Mouse (Mus musculus): ENCODE results near the gene Gm21969. TPM values are rescaled to one million over a fixed set of nuclear protein-coding genes. Genes with fewer than 3 reads are reported as not detected.
A peak's percentile ranks its signal among the peaks of the same experiment; 100 is the strongest.

Gm21969 gene
- polyA plus RNA-seq, 1 experiment, result not detected

DNA sequence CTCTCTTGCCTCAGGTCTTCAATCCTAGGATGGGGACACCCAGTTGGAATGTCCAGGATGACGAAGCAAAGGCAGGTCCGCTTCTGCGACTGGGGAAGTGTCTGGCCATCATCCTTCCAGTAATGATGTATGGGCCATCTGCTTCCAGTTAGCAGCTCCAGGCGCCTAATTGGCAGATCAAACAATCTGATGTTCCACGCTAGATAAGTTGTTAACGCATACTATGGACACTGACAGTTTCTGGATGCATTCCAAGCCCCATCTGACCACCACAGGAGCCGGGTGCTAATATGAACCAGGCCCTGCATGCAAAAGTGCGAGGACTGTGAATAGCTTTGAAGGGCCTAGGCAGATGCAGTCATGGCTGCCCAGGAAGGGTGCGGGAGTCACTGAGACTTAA, 72.7 kb downstream of the Gm21969 start:
- no peaks in the 10 kb centered on the region for H3K36me3 ChIP-seq (ENCODE audit: control insufficient read depth, insufficient read depth, low read length)
- no peak overlapping the region for H3K4me3 ChIP-seq (ENCODE audit: low read depth, low read length)
- no peaks in the 10 kb centered on the region; the same call in 1 of the 2 replicates for H3K27me3 ChIP-seq (ENCODE audit: control insufficient read depth, insufficient read depth, low read length)
- TF ChIP-seq POLR2A (IDR thresholded peaks at IDR 0.05; ENCODE audit: low read depth, low read length), result no peak
- no peak for TF ChIP-seq CTCF (IDR thresholded peaks at IDR 0.05; ENCODE audit: extremely low read depth, insufficient read length, insufficient replicate concordance, low read depth, low read length)
- WGBS, result 64% methylated on average over 9 of the region's 9 CpGs
- no peak overlapping the region for H3K27ac ChIP-seq (ENCODE audit: insufficient read depth, low read depth, low read length)
- H3K4me1 ChIP-seq (ENCODE audit: control insufficient read depth, insufficient read depth, insufficient read length, low read length), result no peaks in the 10 kb centered on the region

DNA sequence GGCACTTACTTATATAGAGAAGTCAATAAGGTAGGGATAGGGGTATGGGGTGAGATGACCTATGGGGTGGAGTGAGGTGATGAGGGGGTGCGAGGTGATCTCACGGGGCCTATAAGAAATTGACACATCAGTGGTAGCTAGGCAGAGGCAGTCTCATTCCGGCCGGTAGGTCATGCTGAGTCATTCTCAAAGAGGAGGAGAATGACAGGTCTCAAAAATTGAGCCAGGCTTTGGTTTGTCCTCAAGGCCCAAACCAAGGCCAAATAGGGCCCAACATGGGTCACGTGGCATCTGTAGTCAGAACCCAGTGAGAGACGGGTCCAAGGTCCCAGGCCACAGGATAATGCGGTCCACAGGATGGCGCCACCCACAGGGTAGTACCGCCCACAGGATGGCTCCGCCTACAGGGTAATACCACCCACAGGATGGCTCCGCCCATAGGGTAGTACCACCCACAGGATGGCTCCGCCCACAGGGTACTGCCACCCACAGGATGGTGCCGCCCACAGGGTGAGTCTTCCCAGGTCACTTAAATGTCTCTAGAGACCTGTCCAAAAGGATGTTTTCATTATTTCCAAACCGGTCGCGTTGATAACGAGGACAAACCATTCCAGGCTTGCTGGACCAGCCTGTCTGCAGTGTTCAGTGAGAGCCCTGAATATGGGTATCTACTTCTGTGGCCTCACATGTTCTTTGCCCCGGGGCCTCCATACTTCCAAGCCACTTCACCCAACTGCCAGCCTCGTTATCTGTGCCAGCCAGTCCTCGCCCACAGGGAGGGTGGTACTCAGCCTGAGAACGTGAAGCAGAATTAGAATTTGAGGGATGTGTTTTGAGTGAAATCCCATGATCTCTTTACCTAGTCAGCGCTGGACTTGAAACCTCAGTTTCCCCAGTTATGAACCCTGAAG, 81.0 kb downstream of the Gm21969 start:
- no peaks in the 10 kb centered on the region for H3K27me3 ChIP-seq (ENCODE audit: control insufficient read depth, insufficient read depth, low read length)
- H3K27ac ChIP-seq (ENCODE audit: insufficient read depth, low read depth, low read length), result no peak overlapping the region
- no peak overlapping the region for H3K4me3 ChIP-seq (ENCODE audit: low read depth, low read length)
- TF ChIP-seq CTCF (IDR thresholded peaks at IDR 0.05; ENCODE audit: extremely low read depth, insufficient read length, insufficient replicate concordance, low read depth, low read length) (no peak), POLR2A (IDR thresholded peaks at IDR 0.05; ENCODE audit: low read depth, low read length) (no peak)
- H3K4me1 ChIP-seq (ENCODE audit: control insufficient read depth, insufficient read depth, insufficient read length, low read length), result no peaks in the 10 kb centered on the region
- 72% methylated on average over 22 of the region's 22 CpGs for WGBS
- H3K36me3 ChIP-seq (ENCODE audit: control insufficient read depth, insufficient read depth, low read length), result no peaks in the 10 kb centered on the region

DNA sequence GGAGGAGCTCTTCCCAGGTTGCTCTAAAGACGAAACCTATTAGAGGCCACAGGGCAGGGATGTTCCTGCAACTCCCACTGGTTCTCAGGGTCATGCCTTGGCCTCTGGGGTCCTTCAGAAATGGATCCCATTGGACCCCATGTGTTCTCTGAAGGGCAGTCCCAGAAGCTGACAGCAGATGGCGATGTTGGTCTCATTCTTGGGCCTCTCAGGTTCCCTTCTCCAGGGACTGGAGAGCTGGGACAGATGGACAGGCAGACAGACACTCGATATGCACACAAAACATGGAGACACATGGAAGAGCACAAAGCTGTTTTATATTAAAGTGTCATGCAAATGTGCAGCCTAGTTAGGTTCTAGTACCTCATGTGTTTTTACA, 81.6 kb downstream of the Gm21969 start:
- TF ChIP-seq CTCF (IDR thresholded peaks at IDR 0.05; ENCODE audit: extremely low read depth, insufficient read length, insufficient replicate concordance, low read depth, low read length), result peak; percentile 64; the same call in 1 of the 2 replicates
- TF ChIP-seq POLR2A (IDR thresholded peaks at IDR 0.05; ENCODE audit: low read depth, low read length), result no peak
- no peaks in the 10 kb centered on the region for H3K27me3 ChIP-seq (ENCODE audit: control insufficient read depth, insufficient read depth, low read length)
- 11% methylated on average over 3 of the region's 3 CpGs for WGBS
- no peak overlapping the region for H3K27ac ChIP-seq (ENCODE audit: insufficient read depth, low read depth, low read length)
- H3K36me3 ChIP-seq (ENCODE audit: control insufficient read depth, insufficient read depth, low read length), result no peaks in the 10 kb centered on the region
- H3K4me3 ChIP-seq (ENCODE audit: low read depth, low read length), result no peak overlapping the region
- H3K4me1 ChIP-seq (ENCODE audit: control insufficient read depth, insufficient read depth, insufficient read length, low read length), result no peaks in the 10 kb centered on the region

DNA sequence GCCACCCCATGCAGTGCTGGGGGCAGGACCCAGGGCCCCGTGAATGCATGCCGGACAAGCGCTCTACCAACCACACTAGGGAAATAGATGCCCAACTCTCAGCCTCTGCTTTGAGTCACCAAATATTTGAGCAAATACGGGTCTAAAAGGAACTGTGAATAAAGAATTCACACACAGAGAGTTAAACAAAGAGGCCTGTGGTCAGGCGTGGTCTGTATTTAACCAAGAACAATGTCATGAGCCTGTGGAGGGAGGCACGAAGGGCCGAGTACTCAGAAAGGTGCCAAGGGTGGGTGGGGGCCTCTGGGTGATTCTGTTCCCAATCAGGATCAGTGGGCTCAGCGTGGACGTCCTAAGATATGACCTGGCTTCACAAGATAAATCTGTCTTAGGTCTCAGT, 85.1 kb downstream of the Gm21969 start:
- H3K27ac ChIP-seq (ENCODE audit: insufficient read depth, low read depth, low read length), result no peak overlapping the region
- WGBS, result 63% methylated on average over 9 of the region's 9 CpGs
- TF ChIP-seq CTCF (IDR thresholded peaks at IDR 0.05; ENCODE audit: extremely low read depth, insufficient read length, insufficient replicate concordance, low read depth, low read length) (no peak), POLR2A (IDR thresholded peaks at IDR 0.05; ENCODE audit: low read depth, low read length) (no peak)
- no peaks in the 10 kb centered on the region for H3K27me3 ChIP-seq (ENCODE audit: control insufficient read depth, insufficient read depth, low read length)
- no peaks in the 10 kb centered on the region for H3K36me3 ChIP-seq (ENCODE audit: control insufficient read depth, insufficient read depth, low read length)
- H3K4me3 ChIP-seq (ENCODE audit: low read depth, low read length), result no peak overlapping the region
- H3K4me1 ChIP-seq (ENCODE audit: control insufficient read depth, insufficient read depth, insufficient read length, low read length), result no peaks in the 10 kb centered on the region

DNA sequence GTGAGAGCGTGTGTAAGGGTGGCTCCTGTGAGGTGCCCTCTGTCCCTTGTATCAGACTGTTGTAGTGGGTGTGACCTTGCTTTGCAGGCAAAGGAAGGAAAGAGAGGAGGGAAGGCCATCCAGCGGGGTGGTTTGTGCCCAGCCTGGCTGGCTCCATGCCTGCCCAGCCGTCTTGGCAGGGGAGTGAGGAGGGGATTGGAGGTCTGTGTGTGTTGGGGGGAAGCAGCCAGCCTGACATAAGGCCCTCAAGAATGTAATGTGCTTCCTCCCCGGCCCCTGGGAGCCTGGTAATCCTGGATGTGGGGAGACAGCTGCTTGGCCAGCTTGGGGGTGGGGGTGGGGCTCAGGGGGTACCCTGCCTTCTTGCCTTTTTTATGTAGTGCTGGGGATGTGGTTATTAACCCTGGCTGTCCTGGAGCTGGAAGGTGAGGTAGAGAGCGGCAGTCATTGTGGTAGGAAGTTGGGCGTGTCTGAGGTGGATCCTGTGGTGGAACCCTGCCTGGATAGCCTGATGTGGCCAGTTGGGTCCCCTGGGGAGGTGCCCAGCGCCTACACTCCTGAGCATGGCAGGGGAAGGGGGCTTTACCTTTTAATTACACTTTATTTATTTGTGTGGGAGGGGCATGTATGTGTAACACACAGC, 86.8 kb downstream of the Gm21969 start:
- H3K27ac ChIP-seq (ENCODE audit: insufficient read depth, low read depth, low read length), result no peak overlapping the region
- no peak for TF ChIP-seq CTCF (IDR thresholded peaks at IDR 0.05; ENCODE audit: extremely low read depth, insufficient read length, insufficient replicate concordance, low read depth, low read length)
- no peaks in the 10 kb centered on the region for H3K36me3 ChIP-seq (ENCODE audit: control insufficient read depth, insufficient read depth, low read length)
- WGBS, result 41% methylated on average over 7 of the region's 7 CpGs
- H3K27me3 ChIP-seq (ENCODE audit: control insufficient read depth, insufficient read depth, low read length), result no peaks in the 10 kb centered on the region
- no peaks in the 10 kb centered on the region for H3K4me1 ChIP-seq (ENCODE audit: control insufficient read depth, insufficient read depth, insufficient read length, low read length)
- no peak overlapping the region for H3K4me3 ChIP-seq (ENCODE audit: low read depth, low read length)

DNA sequence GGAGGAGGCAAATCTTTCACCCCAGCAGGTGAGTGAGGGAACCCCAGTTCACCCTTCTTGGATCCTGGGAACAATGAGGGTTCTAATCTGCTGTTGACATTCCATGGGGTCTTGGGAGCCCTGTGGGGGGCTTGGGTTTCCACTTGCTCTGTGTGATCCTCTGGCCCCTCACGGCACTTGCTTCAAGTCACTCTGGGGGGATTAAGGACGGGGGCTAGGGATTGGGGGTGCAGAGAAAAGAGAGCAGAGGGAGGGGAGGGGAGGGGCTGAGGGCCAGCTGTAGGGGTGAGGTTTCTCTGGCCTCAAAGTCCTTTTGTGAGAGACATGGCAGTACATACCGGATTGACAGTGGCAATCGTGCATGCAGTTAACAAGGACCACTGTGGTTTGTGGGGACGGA, 90.3 kb downstream of the Gm21969 start:
- Histone ChIP-seq H3K4me3 (ENCODE audit: low read depth, low read length) (no peak overlapping the region), H3K4me1 (ENCODE audit: control insufficient read depth, insufficient read depth, insufficient read length, low read length) (no peaks in the 10 kb centered on the region), H3K36me3 (ENCODE audit: control insufficient read depth, insufficient read depth, low read length) (no peaks in the 10 kb centered on the region), H3K27me3 (ENCODE audit: control insufficient read depth, insufficient read depth, low read length) (no peaks in the 10 kb centered on the region), H3K27ac (ENCODE audit: insufficient read depth, low read depth, low read length) (no peak overlapping the region)
- WGBS, result 31% methylated on average over 5 of the region's 5 CpGs
- TF ChIP-seq POLR2A (IDR thresholded peaks at IDR 0.05; ENCODE audit: low read depth, low read length) (no peak), CTCF (IDR thresholded peaks at IDR 0.05; ENCODE audit: extremely low read depth, insufficient read length, insufficient replicate concordance, low read depth, low read length) (no peak)

DNA sequence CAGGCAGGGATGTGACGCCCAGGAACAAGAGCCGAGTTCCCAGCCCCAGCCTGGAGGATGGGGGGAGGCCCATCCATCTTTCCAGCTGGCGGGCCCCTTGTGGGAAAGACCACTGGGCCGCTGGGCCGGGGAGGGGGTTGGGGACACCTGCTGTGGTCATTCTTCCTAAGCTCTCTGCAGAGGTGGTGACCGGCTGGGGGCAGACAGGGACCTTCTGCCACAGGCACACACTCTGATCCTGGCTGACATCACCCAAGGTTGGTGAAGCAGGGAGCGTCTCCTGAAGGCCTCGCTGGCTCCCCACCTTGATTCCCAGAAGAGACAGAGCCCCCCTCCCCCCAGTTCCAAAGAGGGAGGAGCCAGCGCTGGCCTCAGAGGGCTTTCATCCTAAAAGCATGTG, 94.8 kb downstream of the Gm21969 start:
- no peak for TF ChIP-seq POLR2A (IDR thresholded peaks at IDR 0.05; ENCODE audit: low read depth, low read length)
- TF ChIP-seq CTCF (IDR thresholded peaks at IDR 0.05; ENCODE audit: extremely low read depth, insufficient read length, insufficient replicate concordance, low read depth, low read length), result no peak

More for the DNA sequence above, 94.8 kb downstream of the Gm21969 start:
- Histone ChIP-seq H3K36me3 (ENCODE audit: control insufficient read depth, insufficient read depth, low read length) (no peaks in the 10 kb centered on the region), H3K27me3 (ENCODE audit: control insufficient read depth, insufficient read depth, low read length) (no peaks in the 10 kb centered on the region; the same call in 1 of the 2 replicates), H3K4me3 (ENCODE audit: low read depth, low read length) (no peak overlapping the region), H3K27ac (ENCODE audit: insufficient read depth, low read depth, low read length) (no peak overlapping the region), H3K4me1 (ENCODE audit: control insufficient read depth, insufficient read depth, insufficient read length, low read length) (no peaks in the 10 kb centered on the region)
- 9% methylated on average over 9 of the region's 9 CpGs for WGBS

Data from small intestine, adult 2 months (tissue).